Mouse (Mus musculus) bone marrow, adult 2 months (tissue): ENCODE results near the gene Fzd5.

ENCODE experiments used
- CTCF ChIP-seq: fragments of 200-500 bp; IDR thresholded peaks from 2 replicates; pipeline ENCODE4 v1.5.1; 2011; ENCODE audit warnings: low read length, control low read depth; ENCODE audit not compliant: control insufficient read depth, insufficient read depth
- POLR2A ChIP-seq: fragments of 200-500 bp; IDR thresholded peaks from 2 replicates; pipeline ENCODE4 v1.6.1; 2011; ENCODE audit warnings: low read depth, mild to moderate bottlenecking, control low read depth, low read length, borderline replicate concordance; ENCODE audit not compliant: control insufficient read depth

- TF ChIP-seq POLR2A (no peak), CTCF (no peak)
Observed at GRCm38 (mm10) chr1:64738661-64739082, 1.1 kb upstream of the Fzd5 start.
